Mouse (Mus musculus): ENCODE measurements around the gene Rarres1. TPM values are rescaled to one million over a fixed set of nuclear protein-coding genes. Genes with fewer than 3 reads are reported as not detected.

Gene Rarres1
- total RNA-seq, 2 experiments from 2014 or later = 0.84 to 0.98 TPM

DNA sequence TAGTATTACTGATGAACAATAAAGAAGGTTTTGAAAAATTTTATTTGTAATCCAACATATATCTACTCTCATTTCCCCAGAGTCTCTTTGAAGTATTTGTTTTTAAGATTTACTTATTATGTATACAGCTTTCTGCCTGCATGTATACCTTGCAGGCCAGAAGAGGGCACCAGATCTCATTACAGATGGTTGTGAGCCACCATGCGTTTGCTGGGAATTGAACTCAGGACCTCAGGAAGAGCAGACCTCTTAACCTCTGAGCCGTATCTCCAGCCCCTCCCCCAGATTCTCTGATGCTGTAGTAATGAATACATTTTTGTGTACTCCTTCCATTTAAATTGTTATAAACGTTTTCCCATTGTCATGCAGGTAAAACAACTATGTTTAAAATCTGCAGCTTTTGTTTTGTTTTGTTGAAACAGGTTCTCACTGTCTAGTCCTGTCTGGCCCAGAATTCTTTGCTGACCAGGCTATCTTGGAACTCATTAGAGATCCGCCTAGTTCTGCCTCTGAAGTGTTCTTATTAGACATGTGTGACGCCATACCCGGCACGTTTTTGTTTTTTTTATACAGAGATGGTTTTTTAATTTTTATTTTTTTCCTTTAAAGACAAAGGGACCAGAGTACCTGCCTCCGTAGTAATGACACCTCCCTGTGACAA is 85.9 kb downstream of the Rarres1 start:
- intact Hi-C loops (cut with DNase I) = no loop called here
- no peak for DNase-seq

Other genes starting within 250 kb of the Rarres1 start
- gene Mlf1, start 141.4 kb downstream of the Rarres1 start, total RNA-seq (2021) = 100 to 1,000 TPM; 334 to 382 TPM
- not detected for gene Gm17402, start 140.4 kb downstream of the Rarres1 start, total RNA-seq (2021)
- gene Gfm1, start 85.4 kb downstream of the Rarres1 start, total RNA-seq (2021) = 100 to 1,000 TPM; 204 to 214 TPM
- gene Lxn, start 51.6 kb downstream of the Rarres1 start, total RNA-seq (2021) = 10 to 100 TPM; 11.2 to 12.8 TPM
- gene Mfsd1, start 67.2 kb upstream of the Rarres1 start, total RNA-seq (2021) = 10 to 100 TPM; 32.3 to 32.6 TPM

Measured in heart, postnatal 14 days (tissue).